Mouse (Mus musculus) heart, postnatal 0 days (tissue): Measurements from ENCODE around the gene Gba2. TPM values are rescaled to one million over a fixed set of nuclear protein-coding genes. Genes with fewer than 3 reads are reported as not detected.

Experiments
- ATAC-seq: fragments of 200-750 bp; cut with Nextera tagmentation; 2 replicates; pipeline ENCODE4 v1.8.0; 2017; ENCODE audit warnings: low read depth, moderate number of reproducible peaks, moderate library complexity; ENCODE audit not compliant: insufficient read depth
- DNase-seq: peaks from one replicate; pipeline ENCODE4 v3.0.0-alpha.2; 2016; ENCODE audit warnings: low spot score
- H3K27ac ChIP-seq: fragments of 300-500 bp; sonication (generic); 2 replicates; pipeline ENCODE4 v1.5.1; 2014; ENCODE audit warnings: low read depth, mild to moderate bottlenecking
- H3K27me3 ChIP-seq: fragments of 300-500 bp; sonication (generic); 2 replicates; pipeline ENCODE4 v1.6.1; 2014; ENCODE audit warnings: low read length, mixed read lengths; ENCODE audit not compliant: control insufficient read depth, insufficient read depth
- H3K36me3 ChIP-seq: fragments of 300-500 bp; sonication (generic); replicated peaks from 2 replicates; pipeline ENCODE4 v1.6.1; 2014; ENCODE audit warnings: low read length, mixed read lengths; ENCODE audit not compliant: control insufficient read depth, insufficient read depth
- H3K4me1 ChIP-seq: fragments of 300-500 bp; sonication (generic); 2 replicates; pipeline ENCODE4 v1.6.1; 2014; ENCODE audit warnings: antibody characterized with exemption; ENCODE audit not compliant: control insufficient read depth, insufficient read depth
- H3K4me2 ChIP-seq: fragments of 300-500 bp; sonication (generic); 2 replicates; pipeline ENCODE4 v1.6.1; 2014; ENCODE audit warnings: low read depth, mild to moderate bottlenecking, low read length, moderate library complexity
- H3K4me3 ChIP-seq: fragments of 300-500 bp; sonication (generic); 2 replicates; pipeline ENCODE4 v1.5.1; 2014; ENCODE audit warnings: low read depth, low read length
- H3K9ac ChIP-seq: fragments of 300-500 bp; sonication (generic); replicated peaks from 2 replicates; pipeline ENCODE4 v1.6.1; 2014; ENCODE audit warnings: low read depth, low read length, mixed read lengths
- H3K9me3 ChIP-seq: fragments of 300-500 bp; sonication (generic); replicated peaks from 2 replicates; pipeline ENCODE4 v1.6.1; 2016; ENCODE audit warnings: low read length; ENCODE audit not compliant: control insufficient read depth
- CTCF ChIP-seq: IDR thresholded peaks from 2 replicates; pipeline ENCODE4 v1.5.1; 2016; ENCODE audit warnings: antibody characterized with exemption, control low read depth, low read depth
- EP300 ChIP-seq: IDR thresholded peaks from 2 replicates; pipeline ENCODE4 v1.6.1; 2016; ENCODE audit warnings: antibody characterized with exemption, low read depth
- WGBS: fragments of 180-500 bp; shearing (Covaris S2); extraction: QIAGEN DNeasy Blood & Tissue Kit; methylation state at CpG from one replicate; pipeline ENCODE4 v1.1.7; 2014; 5-methylcytosine and 5-hydroxymethylcytosine counted together
- polyA plus RNA-seq: library from polyadenylated mRNA; unstranded; fragments of >200 nt; fragmentation: Nextera tagmentation; extraction: Ambion mirVana; gene quantifications from 2 replicates; pipeline ENCODE4 v1.2.1, GENCODE M21; 2015
- total RNA-seq: library from RNA; depleted of rRNA; stranded (reverse); fragments of >200 nt; gene quantifications from 2 replicates; pipeline ENCODE4 v1.2.3, GENCODE M21; 2014; ENCODE audit warnings: low replicate concordance

The Gba2 gene
- total and polyA plus RNA-seq, 2 experiments from 2014 or later = 11.0 to 14.0 TPM

DNA sequence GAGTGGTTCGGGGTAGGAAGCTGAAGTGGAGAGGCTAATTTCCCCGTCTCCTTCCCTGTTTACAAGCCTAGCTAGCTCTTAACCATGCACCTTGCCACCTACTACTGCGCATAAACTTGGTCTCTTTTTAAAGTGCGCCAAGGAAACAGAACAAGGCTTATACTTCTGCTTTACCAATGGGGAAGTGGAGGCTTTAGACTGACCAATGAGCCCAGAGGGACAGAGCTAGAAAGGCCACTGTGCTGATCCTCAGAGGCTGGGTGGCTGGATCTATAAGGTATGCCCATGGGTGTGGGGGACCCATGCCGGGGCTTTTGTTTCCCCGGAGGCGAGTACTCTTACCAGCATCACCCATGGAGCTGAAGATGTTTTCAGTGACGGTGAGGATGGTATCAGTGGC, 31.5 kb downstream of the Gba2 start:
- Histone ChIP-seq H3K9ac (no peak overlapping the region), H3K27me3 (no peaks in the 10 kb centered on the region), H3K9me3 (no peaks in the 10 kb centered on the region), H3K4me2 (no peak overlapping the region), H3K4me3 (no peak overlapping the region), H3K4me1 (no peaks in the 10 kb centered on the region), H3K27ac (no peak overlapping the region), H3K36me3 (peaks cover 100% of the 10 kb centered on the region)
- ATAC-seq (no peak), DNase-seq (no peak)
- TF ChIP-seq CTCF (no peak), EP300 (no peak)
- 86% methylated on average over 8 of the region's 8 CpGs for WGBS

DNA sequence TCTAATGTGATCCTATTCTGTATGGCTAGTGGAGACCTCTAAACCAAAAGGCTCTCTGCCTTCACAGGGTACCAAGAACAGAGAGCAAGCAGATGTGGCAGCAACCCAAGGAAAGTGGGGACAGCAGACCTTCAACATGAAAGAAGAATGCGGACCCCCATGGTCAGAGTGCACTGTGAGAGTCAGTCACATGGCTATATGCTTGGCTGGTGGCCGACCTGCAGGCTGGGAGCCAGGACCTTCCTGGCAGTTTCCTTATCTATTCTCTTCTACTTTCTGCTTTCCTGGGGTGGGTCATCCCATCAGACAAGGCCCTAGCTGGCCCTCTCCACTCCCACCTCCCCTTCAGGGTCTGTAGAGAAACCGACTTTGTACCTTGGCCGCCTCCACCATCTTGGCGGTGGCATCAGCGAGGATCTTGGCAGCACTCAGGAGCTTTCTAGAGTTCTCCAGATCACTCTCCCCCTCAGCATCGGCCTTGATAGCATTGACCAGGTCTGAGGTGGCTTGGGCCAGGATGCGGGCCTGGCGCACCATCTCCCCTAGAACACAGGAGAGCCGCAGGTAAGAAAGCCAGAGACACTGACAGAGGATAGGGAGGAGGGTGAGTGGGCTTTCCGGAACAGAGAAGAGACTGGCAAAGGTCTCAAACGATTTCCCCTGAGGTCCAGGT, 32.2 kb downstream of the Gba2 start:
- 81% methylated on average over 12 of the region's 12 CpGs for WGBS
- Histone ChIP-seq H3K4me1 (no peaks in the 10 kb centered on the region), H3K27ac (no peak overlapping the region), H3K4me3 (no peak overlapping the region), H3K4me2 (no peak overlapping the region), H3K36me3 (peaks cover 100% of the 10 kb centered on the region), H3K9me3 (no peaks in the 10 kb centered on the region), H3K27me3 (no peaks in the 10 kb centered on the region), H3K9ac (no peak overlapping the region)
- no peak for TF ChIP-seq EP300
- no peak for TF ChIP-seq CTCF
- no peak for DNase-seq
- no peak; the same call in 1 of the 2 replicates for ATAC-seq

DNA sequence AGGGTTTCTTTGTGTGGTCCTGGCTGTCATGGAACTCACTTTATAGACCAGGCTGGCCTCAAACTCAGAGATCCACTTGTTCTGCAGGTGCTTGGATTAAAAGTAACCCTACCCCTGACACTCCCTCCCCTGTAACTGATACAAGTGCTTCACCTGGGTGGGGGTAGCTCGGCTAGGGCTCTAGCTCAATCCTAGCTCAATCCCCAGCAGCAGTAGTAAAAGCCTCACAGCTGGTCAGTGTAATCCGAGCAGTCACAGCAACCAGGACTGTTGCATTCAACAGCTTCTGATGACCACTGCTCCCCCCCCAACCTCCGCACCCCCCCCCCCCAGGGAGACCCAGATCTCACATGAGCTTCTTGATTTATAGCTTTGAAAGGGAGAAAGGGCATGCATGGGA, 36.6 kb downstream of the Gba2 start:
- Histone ChIP-seq H3K36me3 (peaks cover 100% of the 10 kb centered on the region), H3K9ac (no peak overlapping the region), H3K4me1 (no peaks in the 10 kb centered on the region), H3K9me3 (no peaks in the 10 kb centered on the region), H3K27me3 (no peaks in the 10 kb centered on the region), H3K4me3 (no peak overlapping the region), H3K4me2 (no peak overlapping the region), H3K27ac (no peak overlapping the region)
- TF ChIP-seq EP300 (no peak), CTCF (no peak)
- ATAC-seq = no peak
- no peak for DNase-seq
- WGBS = 80% methylated on average over 3 of the region's 3 CpGs

DNA sequence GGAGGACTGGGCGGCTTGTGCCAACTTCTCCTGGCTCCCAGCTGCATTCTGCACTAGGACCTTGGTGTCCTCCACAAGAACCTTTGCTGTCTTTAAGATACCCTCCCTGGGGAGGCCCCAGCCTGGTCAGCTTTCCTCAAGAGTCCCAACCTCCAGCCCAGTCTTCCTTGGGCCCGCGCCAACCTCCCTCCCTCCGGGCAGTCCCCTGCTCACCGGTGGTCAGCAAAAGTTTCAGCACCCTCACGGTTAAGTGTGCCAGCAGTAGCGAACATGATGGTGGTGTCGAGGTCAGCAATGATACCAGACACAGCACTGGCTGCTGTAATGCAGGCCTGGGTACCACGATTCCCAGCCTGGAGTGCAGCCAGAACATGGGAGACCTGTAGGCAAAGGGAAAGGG, 42.6 kb downstream of the Gba2 start:
- Histone ChIP-seq H3K4me3 (no peak overlapping the region), H3K27ac (no peak overlapping the region), H3K9me3 (no peaks in the 10 kb centered on the region), H3K27me3 (no peaks in the 10 kb centered on the region), H3K4me2 (no peak overlapping the region), H3K36me3 (peaks cover 100% of the 10 kb centered on the region), H3K4me1 (no peaks in the 10 kb centered on the region), H3K9ac (no peak overlapping the region)
- no peak for TF ChIP-seq CTCF
- ATAC-seq = no peak
- DNase-seq = no peak
- 76% methylated on average over 9 of the region's 9 CpGs for WGBS

DNA sequence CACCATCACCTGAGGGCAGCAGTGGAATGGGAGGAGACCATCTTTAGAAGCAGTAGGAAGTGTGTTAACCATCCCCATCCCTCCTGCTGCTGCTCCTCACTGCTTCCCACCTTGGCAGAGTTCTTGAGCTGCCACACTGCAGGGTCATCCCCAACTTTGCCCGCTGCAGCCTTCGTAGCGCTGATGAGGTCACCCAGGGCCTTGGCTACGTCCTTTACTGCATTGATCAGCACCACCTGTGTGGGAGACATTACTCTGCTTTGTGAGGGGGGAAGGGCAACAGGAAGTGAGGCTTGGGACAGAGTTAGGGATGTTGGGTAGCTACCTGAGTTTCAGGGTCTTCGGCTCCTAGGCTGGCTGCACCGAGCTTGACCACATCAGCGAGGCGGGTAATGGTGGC, 43.0 kb downstream of the Gba2 start:
- Histone ChIP-seq H3K4me2 (no peak overlapping the region), H3K36me3 (peaks cover 98% of the 10 kb centered on the region), H3K27me3 (no peaks in the 10 kb centered on the region), H3K27ac (no peak overlapping the region), H3K9me3 (no peaks in the 10 kb centered on the region), H3K9ac (no peak overlapping the region), H3K4me1 (no peaks in the 10 kb centered on the region), H3K4me3 (no peak overlapping the region)
- DNase-seq (no peak), ATAC-seq (no peak)
- 94% methylated on average over 8 of the region's 8 CpGs for WGBS
- no peak for TF ChIP-seq CTCF
- TF ChIP-seq EP300 = no peak

DNA sequence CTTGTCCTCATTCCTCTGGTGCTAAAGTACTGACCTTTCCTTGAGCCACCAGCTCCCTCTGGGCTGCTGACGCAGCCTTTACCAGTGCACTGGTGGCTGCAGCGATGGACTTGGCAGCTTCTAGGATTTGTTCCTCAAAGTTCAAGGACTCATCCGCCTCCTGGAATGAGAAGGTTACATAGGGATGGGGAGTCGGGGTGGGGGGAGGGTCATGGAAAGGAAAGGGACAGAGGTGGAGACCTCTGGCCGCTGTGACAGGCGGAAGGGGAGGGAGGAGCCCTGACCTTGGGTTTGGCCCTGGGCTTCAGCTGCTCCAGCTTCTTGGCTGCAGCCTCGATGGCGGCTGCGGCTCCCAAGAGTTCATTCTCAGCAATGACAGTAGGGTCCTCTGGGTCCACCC, 45.4 kb downstream of the Gba2 start:
- no peak overlapping the region for H3K9ac ChIP-seq
- H3K27me3 ChIP-seq = no peaks in the 10 kb centered on the region
- no peak overlapping the region for H3K4me3 ChIP-seq
- no peaks in the 10 kb centered on the region for H3K9me3 ChIP-seq
- no peak overlapping the region for H3K27ac ChIP-seq
- no peak for DNase-seq
- no peak for ATAC-seq
- no peak for TF ChIP-seq EP300
- no peak for TF ChIP-seq CTCF
- H3K36me3 ChIP-seq = peaks cover 74% of the 10 kb centered on the region
- no peak overlapping the region for H3K4me2 ChIP-seq
- H3K4me1 ChIP-seq = no peaks in the 10 kb centered on the region
- 78% methylated on average over 9 of the region's 9 CpGs for WGBS
